Mouse (Mus musculus): ENCODE results near the gene Retsat. TPM values are rescaled to one million over a fixed set of nuclear protein-coding genes. Genes with fewer than 3 reads are reported as not detected.

Retsat gene
- total and polyA plus RNA-seq, 3 experiments, result 15.5 to 27.7 (median 15.6) TPM

GRCm38 (mm10) chr6:72581625-72582382 lies 16.5 kb upstream of the Retsat start:
- H3K27me3 ChIP-seq (replicated peaks), result no peaks in the 10 kb centered on the region
- in situ Hi-C loops (cut with MboI; ENCODE audit: low pct_ligation_motif_present, low pct_unique_long_range_greater_than_20kb, low sequenced_read_pairs), result no loop called here
- H3K4me3 ChIP-seq (replicated peaks in 1 of 3; ENCODE audit: low read depth in 2 of 3, low read length in 2 of 3, poor library complexity in 1 of 3), result no peak overlapping the region
- no peak overlapping the region for H3K27ac ChIP-seq (ENCODE audit: insufficient read depth, low read depth)
- H3K4me1 ChIP-seq (ENCODE audit: control insufficient read depth in 1 of 2, insufficient read depth in 2 of 2), result peaks cover 0 to 11% of the 10 kb centered on the region in 2 experiments; a peak in 1 of 4 replicates
- TF ChIP-seq MEF2A (IDR thresholded peaks at IDR 0.05; ENCODE audit: borderline replicate concordance, low read depth, low read length), result no peak
- no peak for TF ChIP-seq JUN (IDR thresholded peaks at IDR 0.05; ENCODE audit: insufficient read depth, low read depth, low read length)
- no peak for TF ChIP-seq TCF12 (IDR thresholded peaks at IDR 0.05; ENCODE audit: low read depth, low read length)
- TF ChIP-seq JUND (conservative IDR thresholded peaks at IDR 0.05; ENCODE audit: low read depth, low read length), result no peak
- no peak for TF ChIP-seq ZMIZ1 (IDR thresholded peaks at IDR 0.05; ENCODE audit: low read depth, low read length)
- TF ChIP-seq MAZ (IDR thresholded peaks at IDR 0.05; ENCODE audit: low read depth, low read length), result no peak
- TF ChIP-seq BHLHE40 (IDR thresholded peaks at IDR 0.05; ENCODE audit: low read depth, low read length), result no peak
- TF ChIP-seq ZKSCAN1 (IDR thresholded peaks at IDR 0.05; ENCODE audit: borderline replicate concordance, low read depth, low read length), result no peak
- no peak for TF ChIP-seq MAFK (IDR thresholded peaks at IDR 0.05; ENCODE audit: insufficient replicate concordance, low read length)
- TF ChIP-seq MYC (IDR thresholded peaks at IDR 0.05; ENCODE audit: low read depth, low read length), result no peak
- no peak overlapping the region for H3K9ac ChIP-seq (ENCODE audit: insufficient read depth, low read depth)
- no peaks in the 10 kb centered on the region for H3K79me2 ChIP-seq (replicated peaks; ENCODE audit: control insufficient read depth, extremely low read depth, insufficient read depth, poor library complexity, severe bottlenecking)
- dilution Hi-C loops (cut with MboI; ENCODE audit: extremely low pct_ligation_motif_present, extremely low pct_unique_long_range_greater_than_20kb, low sequenced_read_pairs), result no loop called here
- H3K36me3 ChIP-seq (replicated peaks in 1 of 2; ENCODE audit: control insufficient read depth in 1 of 2, insufficient read depth in 1 of 2, low read length in 1 of 2), result peaks cover 12 to 61% of the 10 kb centered on the region in 2 experiments
- H3K9me3 ChIP-seq (replicated peaks; ENCODE audit: low read length), result no peaks in the 10 kb centered on the region
- no peak overlapping the region for H3K4me2 ChIP-seq (ENCODE audit: insufficient read depth, low read depth, poor library complexity, severe bottlenecking)
- no peak for DNase-seq (ENCODE audit: extremely low read depth)

- no peak overlapping the region for H3K4me2 ChIP-seq (ENCODE audit: insufficient read depth, low read depth, poor library complexity, severe bottlenecking)
- no peak overlapping the region for H3K27ac ChIP-seq (ENCODE audit: insufficient read depth, low read depth)
- TF ChIP-seq JUND (conservative IDR thresholded peaks at IDR 0.05; ENCODE audit: low read depth, low read length) (no peak), MYC (IDR thresholded peaks at IDR 0.05; ENCODE audit: low read depth, low read length) (no peak), SMC3 (IDR thresholded peaks at IDR 0.05; ENCODE audit: low read depth, low read length) (no peak), UBTF (IDR thresholded peaks at IDR 0.05; ENCODE audit: low read depth, low read length) (no peak), RCOR1 (conservative IDR thresholded peaks at IDR 0.05; ENCODE audit: low read depth, low read length) (no peak), KAT2A (IDR thresholded peaks at IDR 0.05; ENCODE audit: insufficient replicate concordance, low read length) (no peak), EP300 (IDR thresholded peaks at IDR 0.05; ENCODE audit: low read length) (no peak), CHD1 (IDR thresholded peaks at IDR 0.05; ENCODE audit: low read depth, low read length) (no peak), MAFK (IDR thresholded peaks at IDR 0.05; ENCODE audit: insufficient replicate concordance, low read length) (no peak), RAD21 (IDR thresholded peaks at IDR 0.05; ENCODE audit: low read depth, low read length) (no peak), ZKSCAN1 (IDR thresholded peaks at IDR 0.05; ENCODE audit: borderline replicate concordance, low read depth, low read length) (no peak), USF1 (IDR thresholded peaks at IDR 0.05; ENCODE audit: low read depth, low read length) (no peak), USF2 (conservative IDR thresholded peaks at IDR 0.05; ENCODE audit: low read depth, low read length) (no peak), ZC3H11A (IDR thresholded peaks at IDR 0.05; ENCODE audit: low read depth, low read length) (no peak), BHLHE40 (IDR thresholded peaks at IDR 0.05; ENCODE audit: low read depth, low read length) (no peak), MEF2A (IDR thresholded peaks at IDR 0.05; ENCODE audit: borderline replicate concordance, low read depth, low read length) (no peak), CHD2 (IDR thresholded peaks at IDR 0.05; ENCODE audit: low read length) (no peak), POLR2A (IDR thresholded peaks at IDR 0.05; ENCODE audit: low read depth, low read length) (no peak), NELFE (IDR thresholded peaks at IDR 0.05; ENCODE audit: low read depth, low read length) (no peak), ETS1 (conservative IDR thresholded peaks at IDR 0.05; ENCODE audit: low read depth, low read length) (no peak)
- no peaks in the 10 kb centered on the region for H3K9me3 ChIP-seq (replicated peaks; ENCODE audit: low read length)
- peaks cover 0 to 20% of the 10 kb centered on the region in 2 experiments; a peak in 2 of 4 replicates for H3K4me1 ChIP-seq (ENCODE audit: control insufficient read depth in 1 of 2, insufficient read depth in 2 of 2)
- no peaks in the 10 kb centered on the region for H3K79me2 ChIP-seq (replicated peaks; ENCODE audit: control insufficient read depth, extremely low read depth, insufficient read depth, poor library complexity, severe bottlenecking)
- no peak for DNase-seq (ENCODE audit: extremely low read depth)
- in situ Hi-C loops (cut with MboI; ENCODE audit: low pct_ligation_motif_present, low pct_unique_long_range_greater_than_20kb, low sequenced_read_pairs), result no loop called here
- H3K36me3 ChIP-seq (replicated peaks in 1 of 2; ENCODE audit: control insufficient read depth in 1 of 2, insufficient read depth in 1 of 2, low read length in 1 of 2), result peaks cover 14 to 60% of the 10 kb centered on the region in 2 experiments
- H3K27me3 ChIP-seq (replicated peaks), result no peaks in the 10 kb centered on the region
- H3K4me3 ChIP-seq (replicated peaks in 1 of 3; ENCODE audit: low read depth in 2 of 3, low read length in 2 of 3, poor library complexity in 1 of 3), result no peak overlapping the region
- no peak overlapping the region for H3K9ac ChIP-seq (ENCODE audit: insufficient read depth, low read depth)
- dilution Hi-C loops (cut with MboI; ENCODE audit: extremely low pct_ligation_motif_present, extremely low pct_unique_long_range_greater_than_20kb, low sequenced_read_pairs), result no loop called here
These were observed 14.9 kb upstream of the Retsat start for GRCm38 (mm10) chr6:72583211-72583839.

Measured in CH12.LX (cell line).